Mouse (Mus musculus): ENCODE measurements around the gene Aloxe3. TPM values are rescaled to one million over a fixed set of nuclear protein-coding genes. Genes with fewer than 3 reads are reported as not detected.

Gene Aloxe3
- polyA plus RNA-seq, 1 experiment from 2014 or later, result 3.5 TPM

DNA sequence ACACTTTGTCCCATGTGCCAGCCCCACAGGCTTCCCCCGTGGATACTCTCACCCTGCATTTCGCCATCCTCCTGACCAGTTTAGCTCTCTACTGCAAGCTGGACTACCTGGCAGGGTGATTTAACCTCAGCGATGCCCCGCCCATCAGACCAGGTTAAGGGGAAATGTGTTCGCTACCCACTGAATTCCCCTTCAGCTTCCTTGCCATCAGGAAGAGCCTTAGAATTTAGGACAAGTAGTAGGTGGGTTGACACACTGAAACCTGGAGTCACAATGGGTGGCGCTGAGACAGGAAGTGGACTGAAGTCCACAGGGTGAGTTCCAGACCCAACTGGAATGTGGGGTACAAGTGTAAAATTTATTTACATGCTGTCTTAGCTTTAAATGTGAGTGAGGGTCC, 72.0 kb downstream of the Aloxe3 start, which contains the start of gene Alox8:
TSS of gene Alox8 (minus strand) at position 101 of the 400 bp plus-strand sequence.
- ATAC-seq, result no peak
- Histone ChIP-seq H3K27me3 (replicated peaks; ENCODE audit: control insufficient read depth, insufficient read depth, low read length) (peaks cover 17% of the 10 kb centered on the region), H3K4me1 (replicated peaks; ENCODE audit: control insufficient read depth, insufficient read depth, low read length) (peaks cover 6% of the 10 kb centered on the region), H3K9ac (replicated peaks; ENCODE audit: low read depth, low read length) (peak within 1 kb of the TSS; percentile 35; the same call in 1 of the 2 replicates), H3K36me3 (ENCODE audit: control insufficient read depth, insufficient read depth) (no peaks in the 10 kb centered on the region), H3K9me3 (ENCODE audit: control insufficient read depth, low read length) (no peaks in the 10 kb centered on the region), H3K4me3 (replicated peaks; ENCODE audit: low read length) (peak within 1 kb of the TSS; percentile 30), H3K4me2 (ENCODE audit: low read length) (peak within 1 kb of the TSS; percentile 49), H3K27ac (ENCODE audit: low read length) (no peak within 1 kb of the TSS)
- WGBS, result 22% methylated on average over 6 of the region's 6 CpGs

Other genes starting within 250 kb of the Aloxe3 start
- not detected in 2 replicates for gene Rnf222, start 237.3 kb upstream of the Aloxe3 start, polyA plus RNA-seq (2015; fragmentation: Nextera tagmentation; extraction: Ambion mirVana)
- gene Rpl26, start 224.3 kb upstream of the Aloxe3 start, polyA plus RNA-seq (2015; fragmentation: Nextera tagmentation; extraction: Ambion mirVana), result 554 and 607 TPM in 2 replicates
- 0.35 TPM in 1 of 2 replicates, not detected in the other for gene Odf4, start 198.8 kb upstream of the Aloxe3 start, polyA plus RNA-seq (2015; fragmentation: Nextera tagmentation; extraction: Ambion mirVana)
- 8.2 and 12.8 TPM in 2 replicates for gene Arhgef15, start 168.4 kb upstream of the Aloxe3 start, polyA plus RNA-seq (2015; fragmentation: Nextera tagmentation; extraction: Ambion mirVana)
- 0.86 and 1.0 TPM in 2 replicates for gene Slc25a35, start 157.8 kb upstream of the Aloxe3 start, polyA plus RNA-seq (2015; fragmentation: Nextera tagmentation; extraction: Ambion mirVana)
- 28.9 and 34.5 TPM in 2 replicates for gene Rangrf, start 150.7 kb upstream of the Aloxe3 start, polyA plus RNA-seq (2015; fragmentation: Nextera tagmentation; extraction: Ambion mirVana)
- 21.7 and 24.7 TPM in 2 replicates for gene Pfas, start 117.4 kb upstream of the Aloxe3 start, polyA plus RNA-seq (2015; fragmentation: Nextera tagmentation; extraction: Ambion mirVana)
- gene Ctc1, start 110.0 kb upstream of the Aloxe3 start, polyA plus RNA-seq (2015; fragmentation: Nextera tagmentation; extraction: Ambion mirVana), result 70.1 and 79.1 TPM in 2 replicates
- 56.7 and 68.2 TPM in 2 replicates for gene Aurkb, start 80.2 kb upstream of the Aloxe3 start, polyA plus RNA-seq (2015; fragmentation: Nextera tagmentation; extraction: Ambion mirVana)
- gene Borcs6, start 66.2 kb upstream of the Aloxe3 start, polyA plus RNA-seq (2015; fragmentation: Nextera tagmentation; extraction: Ambion mirVana), result 11.4 and 12.3 TPM in 2 replicates
- gene Tmem107, start 55.1 kb upstream of the Aloxe3 start, polyA plus RNA-seq (2015; fragmentation: Nextera tagmentation; extraction: Ambion mirVana), result 43.7 and 48.4 TPM in 2 replicates
- 217 and 259 TPM in 2 replicates for gene Vamp2, start 37.4 kb upstream of the Aloxe3 start, polyA plus RNA-seq (2015; fragmentation: Nextera tagmentation; extraction: Ambion mirVana)
- gene Per1, start 30.7 kb upstream of the Aloxe3 start, polyA plus RNA-seq (2015; fragmentation: Nextera tagmentation; extraction: Ambion mirVana), result 11.8 and 12.1 TPM in 2 replicates
- 0.26 and 0.67 TPM in 2 replicates for gene Hes7, start 5.5 kb upstream of the Aloxe3 start, polyA plus RNA-seq (2015; fragmentation: Nextera tagmentation; extraction: Ambion mirVana)
- 0.39 and 0.71 TPM in 2 replicates for gene 9130213A22Rik, start 3.3 kb upstream of the Aloxe3 start, polyA plus RNA-seq (2015; fragmentation: Nextera tagmentation; extraction: Ambion mirVana)
- 0.12 TPM in 1 of 2 replicates, not detected in the other for gene Alox12b, start 31.1 kb downstream of the Aloxe3 start, polyA plus RNA-seq (2015; fragmentation: Nextera tagmentation; extraction: Ambion mirVana)
- 0.29 TPM in 1 of 2 replicates, not detected in the other for gene Alox8, start 71.9 kb downstream of the Aloxe3 start, polyA plus RNA-seq (2015; fragmentation: Nextera tagmentation; extraction: Ambion mirVana)
- gene Gucy2e, start 111.1 kb downstream of the Aloxe3 start, polyA plus RNA-seq (2015; fragmentation: Nextera tagmentation; extraction: Ambion mirVana), result 0.56 and 0.68 TPM in 2 replicates
- 31.0 and 32.5 TPM in 2 replicates for gene Cntrob, start 197.9 kb downstream of the Aloxe3 start, polyA plus RNA-seq (2015; fragmentation: Nextera tagmentation; extraction: Ambion mirVana)
- gene Trappc1, start 198.1 kb downstream of the Aloxe3 start, polyA plus RNA-seq (2015; fragmentation: Nextera tagmentation; extraction: Ambion mirVana), result 162 and 166 TPM in 2 replicates
- gene Kcnab3, start 200.4 kb downstream of the Aloxe3 start, polyA plus RNA-seq (2015; fragmentation: Nextera tagmentation; extraction: Ambion mirVana), result 5.7 and 6.0 TPM in 2 replicates
- gene Rnf227, start 214.6 kb downstream of the Aloxe3 start, polyA plus RNA-seq (2015; fragmentation: Nextera tagmentation; extraction: Ambion mirVana), result 109 and 144 TPM in 2 replicates
- 132 and 146 TPM in 2 replicates for gene Chd3, start 243.5 kb downstream of the Aloxe3 start, polyA plus RNA-seq (2015; fragmentation: Nextera tagmentation; extraction: Ambion mirVana)

All from forebrain, embryonic 16.5 days (tissue).